Mouse (Mus musculus) adrenal gland, adult 2 months (tissue): ENCODE results near the gene Dld. TPM values are rescaled to one million over a fixed set of nuclear protein-coding genes. Genes with fewer than 3 reads are reported as not detected.

ENCODE experiments used
- DNase-seq: peaks from one replicate; pipeline ENCODE4 v3.0.0; 2021
- polyA plus RNA-seq: library from polyadenylated mRNA; depleted of rRNA; stranded (reverse); fragments of >200 nt; gene quantifications from 2 replicates; pipeline ENCODE4 v1.2.3, GENCODE M21; 2012; rRNA removed
- total RNA-seq, 2 experiments: library from RNA; stranded (reverse); gene quantifications; 2 replicates each; pipeline ENCODE4 v1.2.3; 2021

Gene Dld
- total and polyA plus RNA-seq, 3 experiments: 7.6 to 322 (median 262) TPM

GRCm38 (mm10) chr12:31294526-31294925 is 56.7 kb downstream of the Dld start:
- no peak for DNase-seq

GRCm38 (mm10) chr12:31293361-31294142 is 57.7 kb downstream of the Dld start:
- DNase-seq: peak; percentile 61

- DNase-seq: no peak
Measured at GRCm38 (mm10) chr12:31290951-31291350, 60.3 kb downstream of the Dld start.

- DNase-seq: no peak
Measured at GRCm38 (mm10) chr12:31289046-31289445, 62.2 kb downstream of the Dld start.

GRCm38 (mm10) chr12:31283617-31284136 is 67.6 kb downstream of the Dld start:
- no peak for DNase-seq

GRCm38 (mm10) chr12:31283131-31283530 is 68.1 kb downstream of the Dld start:
- no peak for DNase-seq

GRCm38 (mm10) chr12:31282241-31282640 is 69.0 kb downstream of the Dld start:
- peak; percentile 56 for DNase-seq

Other genes with a start within 250 kb of the Dld start
- not detected for gene Gm6993, start 110.7 kb downstream of the Dld start, total RNA-seq
- not detected in 2 replicates for gene Gm6993, start 110.7 kb downstream of the Dld start, polyA plus RNA-seq
- 100 to 1,000 TPM; 129 to 147 TPM for gene Lamb1, start 86.2 kb downstream of the Dld start, total RNA-seq
- 33.2 and 35.8 TPM in 2 replicates for gene Lamb1, start 86.2 kb downstream of the Dld start, polyA plus RNA-seq
- 1 to 10 TPM in 1 of 2 experiments, under 1 TPM in 1; 0.55 to 1.3 TPM for gene Slc26a3, start 39.4 kb upstream of the Dld start, total RNA-seq
- gene Slc26a3, start 39.4 kb upstream of the Dld start, polyA plus RNA-seq: 0.22 TPM in 1 of 2 replicates, not detected in the other
- gene Cbll1, start 148.2 kb upstream of the Dld start, total RNA-seq: 10 to 100 TPM; 16.0 to 21.6 TPM
- 2.0 and 3.3 TPM in 2 replicates for gene Cbll1, start 148.2 kb upstream of the Dld start, polyA plus RNA-seq
- 1 to 10 TPM; 2.9 to 8.4 TPM for gene Slc26a4, start 208.5 kb upstream of the Dld start, total RNA-seq
- 1.3 and 1.9 TPM in 2 replicates for gene Slc26a4, start 208.5 kb upstream of the Dld start, polyA plus RNA-seq